Mouse (Mus musculus) limb, embryonic 15.5 days (tissue): ENCODE measurements at regions not wholly inside any gene's neighbourhood (a gene's known extent, or its start where the extent isn't known, plus 50 kb on each side); places are given as distances from the start of the nearest gene placed in this dataset.

Source experiments
- ATAC-seq: fragments of 200-750 bp; cut with Nextera tagmentation; 2 replicates; pipeline ENCODE4 v1.8.0; 2017; ENCODE audit warnings: low read depth, moderate TSS enrichment; ENCODE audit not compliant: insufficient number of reproducible peaks, low FRiP score, low TSS enrichment
- H3K27ac ChIP-seq: fragments of 300-500 bp; sonication (generic); 2 replicates; pipeline ENCODE4 v1.5.1; 2015; ENCODE audit warnings: moderate library complexity, mild to moderate bottlenecking, inconsistent platforms
- H3K27me3 ChIP-seq: fragments of 300-500 bp; sonication (generic); 2 replicates; pipeline ENCODE4 v1.6.1; 2015; ENCODE audit warnings: inconsistent platforms
- H3K36me3 ChIP-seq: fragments of 300-500 bp; sonication (generic); 2 replicates; pipeline ENCODE4 v1.6.1; 2015; ENCODE audit warnings: inconsistent platforms
- H3K4me1 ChIP-seq: fragments of 300-500 bp; sonication (generic); 2 replicates; pipeline ENCODE4 v1.6.1; 2015; ENCODE audit warnings: inconsistent platforms
- H3K4me2 ChIP-seq: fragments of 300-500 bp; sonication (generic); 2 replicates; pipeline ENCODE4 v1.6.1; 2015; ENCODE audit warnings: mild to moderate bottlenecking, inconsistent platforms
- H3K4me3 ChIP-seq: fragments of 300-500 bp; sonication (generic); 2 replicates; pipeline ENCODE4 v1.5.1; 2015; ENCODE audit warnings: mild to moderate bottlenecking, inconsistent platforms
- H3K9ac ChIP-seq: fragments of 300-500 bp; sonication (generic); 2 replicates; pipeline ENCODE4 v1.6.1; 2015; ENCODE audit warnings: inconsistent platforms
- H3K9me3 ChIP-seq: fragments of 300-500 bp; sonication (generic); 2 replicates; pipeline ENCODE4 v1.6.1; 2016; ENCODE audit warnings: inconsistent platforms
- WGBS: fragments of 180-500 bp; shearing (Covaris S2); methylation state at CpG from one replicate; pipeline ENCODE4 v1.1.7; 2015; 5-methylcytosine and 5-hydroxymethylcytosine counted together

- no peaks in the 10 kb centered on the region for H3K36me3 ChIP-seq
- H3K4me2 ChIP-seq, result no peak overlapping the region
- 84% methylated on average over 7 of the region's 7 CpGs for WGBS
- H3K27ac ChIP-seq, result no peak overlapping the region
- H3K9ac ChIP-seq, result no peak overlapping the region
- H3K27me3 ChIP-seq, result peaks cover 9% of the 10 kb centered on the region; the same call in 1 of the 2 replicates
- H3K9me3 ChIP-seq, result no peaks in the 10 kb centered on the region
- H3K4me3 ChIP-seq, result no peak overlapping the region
- ATAC-seq, result no peak
- H3K4me1 ChIP-seq, result peaks cover 10% of the 10 kb centered on the region
Measured at GRCm38 (mm10) chr4:124215077-124215476, 297.3 kb upstream of the 4930535I16Rik start.

- Histone ChIP-seq H3K4me3 (no peak overlapping the region), H3K4me1 (no peaks in the 10 kb centered on the region), H3K9ac (no peak overlapping the region), H3K27ac (no peak overlapping the region), H3K27me3 (no peaks in the 10 kb centered on the region), H3K4me2 (no peak overlapping the region), H3K36me3 (no peaks in the 10 kb centered on the region), H3K9me3 (no peaks in the 10 kb centered on the region)
- ATAC-seq, result no peak
- 54% methylated on average over 9 of the region's 9 CpGs for WGBS
Measured at GRCm38 (mm10) chr4:124210103-124210502, 292.3 kb upstream of the 4930535I16Rik start.

- Histone ChIP-seq H3K27ac (no peak overlapping the region), H3K36me3 (no peaks in the 10 kb centered on the region), H3K27me3 (no peaks in the 10 kb centered on the region), H3K4me3 (no peak overlapping the region), H3K9ac (no peak overlapping the region), H3K4me1 (no peaks in the 10 kb centered on the region), H3K4me2 (no peak overlapping the region), H3K9me3 (no peaks in the 10 kb centered on the region)
- no peak for ATAC-seq
- WGBS, result 70% methylated on average over 16 of the region's 16 CpGs
Measured at GRCm38 (mm10) chr4:124206480-124206879, 288.7 kb upstream of the 4930535I16Rik start.

GRCm38 (mm10) chr4:124203736-124204135, 285.9 kb upstream of the 4930535I16Rik start:
- H3K4me2 ChIP-seq, result no peak overlapping the region
- H3K9me3 ChIP-seq, result no peaks in the 10 kb centered on the region
- 0 out of 2 replicates have a peak, but pooled peaks cover 5% of the 10 kb centered on the region for H3K4me1 ChIP-seq
- no peaks in the 10 kb centered on the region for H3K36me3 ChIP-seq
- no peak overlapping the region for H3K27ac ChIP-seq
- H3K9ac ChIP-seq, result no peak overlapping the region
- no peak overlapping the region for H3K4me3 ChIP-seq
- WGBS, result 70% methylated on average over 2 of the region's 2 CpGs
- peaks cover 21% of the 10 kb centered on the region for H3K27me3 ChIP-seq
- ATAC-seq, result no peak

- Histone ChIP-seq H3K27ac (no peak overlapping the region), H3K9me3 (no peaks in the 10 kb centered on the region), H3K9ac (no peak overlapping the region), H3K4me1 (0 out of 2 replicates have a peak, but pooled peaks cover 7% of the 10 kb centered on the region), H3K36me3 (no peaks in the 10 kb centered on the region), H3K4me2 (no peak overlapping the region), H3K4me3 (no peak overlapping the region), H3K27me3 (peaks cover 53% of the 10 kb centered on the region)
- ATAC-seq, result no peak
- 30% methylated on average over 14 of the region's 14 CpGs for WGBS
Measured at GRCm38 (mm10) chr4:124199884-124200844, 282.3 kb upstream of the 4930535I16Rik start.

- WGBS, result 52% methylated on average over 15 of the region's 15 CpGs
- ATAC-seq, result no peak
- no peaks in the 10 kb centered on the region for H3K36me3 ChIP-seq
- H3K9ac ChIP-seq, result no peak overlapping the region
- H3K9me3 ChIP-seq, result no peaks in the 10 kb centered on the region
- H3K4me3 ChIP-seq, result no peak overlapping the region
- peaks cover 60% of the 10 kb centered on the region for H3K27me3 ChIP-seq
- 0 out of 2 replicates have a peak, but pooled peaks cover 7% of the 10 kb centered on the region for H3K4me1 ChIP-seq
- no peak overlapping the region for H3K4me2 ChIP-seq
- no peak overlapping the region for H3K27ac ChIP-seq
Measured at GRCm38 (mm10) chr4:124198832-124199231, 281.0 kb upstream of the 4930535I16Rik start.

GRCm38 (mm10) chr4:124196711-124197110, 278.9 kb upstream of the 4930535I16Rik start:
- peaks cover 10% of the 10 kb centered on the region; the same call in 1 of the 2 replicates for H3K4me1 ChIP-seq
- H3K4me3 ChIP-seq, result no peak overlapping the region
- no peaks in the 10 kb centered on the region for H3K36me3 ChIP-seq
- WGBS, result 16% methylated on average over 12 of the region's 12 CpGs
- peaks cover 70% of the 10 kb centered on the region for H3K27me3 ChIP-seq
- no peaks in the 10 kb centered on the region for H3K9me3 ChIP-seq
- no peak overlapping the region for H3K27ac ChIP-seq
- H3K4me2 ChIP-seq, result no peak overlapping the region
- no peak for ATAC-seq
- H3K9ac ChIP-seq, result no peak overlapping the region

GRCm38 (mm10) chr4:124193059-124193721, 275.4 kb upstream of the 4930535I16Rik start:
- 28% methylated on average over 15 of the region's 15 CpGs for WGBS
- Histone ChIP-seq H3K4me3 (no peak overlapping the region), H3K9me3 (no peaks in the 10 kb centered on the region), H3K36me3 (no peaks in the 10 kb centered on the region), H3K9ac (no peak overlapping the region), H3K27ac (no peak overlapping the region), H3K4me1 (peaks cover 15% of the 10 kb centered on the region), H3K4me2 (no peak overlapping the region), H3K27me3 (peaks cover 75% of the 10 kb centered on the region)
- no peak for ATAC-seq

GRCm38 (mm10) chr4:124190775-124191174, 273.0 kb upstream of the 4930535I16Rik start:
- no peak overlapping the region for H3K9ac ChIP-seq
- peaks cover 15% of the 10 kb centered on the region for H3K4me1 ChIP-seq
- H3K9me3 ChIP-seq, result no peaks in the 10 kb centered on the region
- no peaks in the 10 kb centered on the region for H3K36me3 ChIP-seq
- WGBS, result 63% methylated on average over 4 of the region's 4 CpGs
- no peak overlapping the region for H3K4me3 ChIP-seq
- H3K4me2 ChIP-seq, result no peak overlapping the region
- ATAC-seq, result no peak
- H3K27me3 ChIP-seq, result peaks cover 62% of the 10 kb centered on the region
- H3K27ac ChIP-seq, result no peak overlapping the region

- no peak overlapping the region for H3K4me2 ChIP-seq
- no peak overlapping the region for H3K4me3 ChIP-seq
- ATAC-seq, result no peak
- WGBS, result 45% methylated on average over 13 of the region's 13 CpGs
- H3K27me3 ChIP-seq, result peaks cover 54% of the 10 kb centered on the region
- H3K9ac ChIP-seq, result no peak overlapping the region
- peaks cover 15% of the 10 kb centered on the region for H3K4me1 ChIP-seq
- no peak overlapping the region for H3K27ac ChIP-seq
- no peaks in the 10 kb centered on the region for H3K9me3 ChIP-seq
- no peaks in the 10 kb centered on the region for H3K36me3 ChIP-seq
Measured at GRCm38 (mm10) chr4:124189993-124190385, 272.2 kb upstream of the 4930535I16Rik start.

- Histone ChIP-seq H3K27ac (no peak overlapping the region), H3K4me2 (no peak overlapping the region), H3K9me3 (no peaks in the 10 kb centered on the region), H3K9ac (no peak overlapping the region), H3K4me1 (peaks cover 15% of the 10 kb centered on the region), H3K4me3 (no peak overlapping the region), H3K36me3 (no peaks in the 10 kb centered on the region), H3K27me3 (peaks cover 49% of the 10 kb centered on the region)
- WGBS, result 11% methylated on average over 24 of the region's 24 CpGs
- ATAC-seq, result no peak
Measured at GRCm38 (mm10) chr4:124189352-124189992, 271.6 kb upstream of the 4930535I16Rik start.
